Mouse (Mus musculus): ENCODE measurements around the gene Pank3.

Pank3 gene

DNA sequence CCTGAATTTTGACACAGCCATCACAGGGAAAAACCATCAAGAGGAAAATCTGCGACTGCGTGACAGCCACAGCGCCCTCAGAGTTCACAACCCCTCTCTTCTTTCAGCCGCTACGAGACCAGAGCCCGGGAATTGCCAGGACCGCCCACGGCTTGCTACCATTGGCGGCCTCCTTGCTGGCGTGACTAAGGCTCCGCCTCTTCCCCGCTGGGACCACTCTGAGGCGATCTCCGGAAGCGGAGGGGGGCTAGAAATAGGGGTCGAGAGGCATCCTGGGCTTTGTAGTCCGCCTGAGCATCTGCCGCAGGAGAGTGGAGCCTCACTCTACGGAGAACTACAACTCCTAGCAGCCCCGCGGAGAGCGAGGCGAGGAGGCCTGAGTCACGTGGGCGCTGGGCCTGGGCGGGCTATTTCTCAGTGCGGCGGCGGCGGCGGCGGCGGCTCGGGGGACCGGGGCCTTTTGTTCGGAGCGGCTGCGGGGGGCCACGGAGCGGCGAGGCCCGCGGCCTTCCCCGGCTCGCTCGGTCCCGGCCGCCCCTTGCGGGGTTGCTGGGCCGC lies at the start of gene Pank3:
Gene Pank3, plus strand, starts transcription at position 297 of the 558 bp plus-strand sequence.
- peak; percentile 98 for DNase-seq (ENCODE audit: low read depth, low spot score)

DNA sequence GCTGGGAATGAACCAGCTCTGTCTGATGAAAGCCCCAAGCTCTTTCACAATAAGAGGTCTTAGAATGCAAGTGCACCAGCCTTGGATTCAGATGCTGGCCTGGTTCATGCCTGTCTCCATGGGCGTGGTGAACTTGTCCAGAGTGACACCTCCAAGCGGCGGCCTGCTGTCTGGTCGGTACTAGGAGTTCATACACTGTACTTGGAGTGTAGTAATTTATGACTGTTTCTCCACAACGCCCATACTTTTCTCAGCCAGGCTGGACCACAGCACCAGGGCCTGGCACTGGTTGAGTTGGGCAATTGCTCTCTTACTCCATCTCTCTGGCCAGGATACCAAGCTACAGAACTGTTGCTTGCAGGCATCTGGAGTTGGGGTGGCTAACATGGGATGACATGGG lies 45.4 kb upstream of the Pank3 start:
- DNase-seq (ENCODE audit: low read depth, low spot score): no peak

DNA sequence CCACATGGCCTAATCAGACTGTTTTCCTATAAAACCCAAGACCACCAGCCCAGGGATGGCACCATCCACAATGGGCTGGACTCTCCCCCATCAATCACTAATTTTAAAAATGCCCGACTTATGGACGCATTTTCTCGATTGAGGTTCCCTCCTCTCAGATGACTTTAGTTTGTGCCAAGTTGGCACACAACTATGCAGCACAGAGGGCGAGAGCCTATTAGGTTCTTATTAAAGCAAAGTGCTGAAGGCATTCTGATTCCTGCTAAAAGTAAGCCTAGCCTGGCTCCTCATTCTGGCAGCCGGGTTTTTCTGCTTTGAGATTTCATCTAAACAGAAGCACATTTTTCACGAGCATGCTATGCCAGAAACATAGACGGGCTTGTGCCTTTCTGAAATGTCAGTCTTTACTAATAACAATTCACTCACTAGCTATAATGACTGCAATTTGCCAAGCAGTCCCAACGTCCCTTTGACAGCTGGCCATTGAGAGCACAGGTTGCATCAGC lies 42.9 kb upstream of the Pank3 start:
- no peak for DNase-seq (ENCODE audit: low read depth, low spot score)

DNA sequence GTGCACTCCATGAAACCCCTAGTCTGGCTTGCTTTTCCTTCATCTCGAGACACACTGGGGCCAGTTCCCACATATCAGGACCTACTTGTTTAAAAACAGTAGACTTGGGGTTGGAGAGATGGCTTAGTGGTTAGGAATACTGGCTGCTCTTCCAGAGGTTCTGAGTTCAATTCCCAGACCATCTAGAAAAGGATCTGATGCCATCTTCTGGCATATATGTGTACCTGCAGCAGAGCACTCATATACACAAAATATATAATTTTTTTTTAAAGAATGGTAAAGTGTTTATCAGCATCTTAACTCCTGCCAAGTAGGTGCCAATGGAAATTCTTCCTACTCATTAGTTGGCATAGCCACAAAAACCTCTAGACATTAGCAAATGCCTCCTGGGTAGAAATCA lies 41.1 kb upstream of the Pank3 start:
- no peak for DNase-seq (ENCODE audit: low read depth, low spot score)

DNA sequence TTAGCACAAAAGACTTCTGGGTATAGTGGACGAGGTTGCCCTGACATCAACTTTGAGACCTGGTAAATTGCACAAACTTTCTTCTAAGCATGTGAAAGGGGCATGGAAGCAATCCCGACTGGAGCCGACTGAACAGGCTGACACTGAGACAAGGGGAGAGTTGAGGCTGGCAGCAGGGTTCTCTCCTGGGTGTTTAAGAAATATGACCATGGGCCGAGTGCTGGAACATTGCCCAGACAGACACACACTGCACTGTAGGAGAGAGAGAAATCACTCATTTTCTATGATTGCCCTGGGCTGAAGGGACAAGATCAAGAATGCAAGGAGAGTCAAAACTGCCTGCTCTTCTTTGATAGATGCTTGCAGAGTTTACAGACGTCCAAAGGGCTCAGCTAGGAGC lies 40.1 kb upstream of the Pank3 start:
- no peak for DNase-seq (ENCODE audit: low read depth, low spot score)

DNA sequence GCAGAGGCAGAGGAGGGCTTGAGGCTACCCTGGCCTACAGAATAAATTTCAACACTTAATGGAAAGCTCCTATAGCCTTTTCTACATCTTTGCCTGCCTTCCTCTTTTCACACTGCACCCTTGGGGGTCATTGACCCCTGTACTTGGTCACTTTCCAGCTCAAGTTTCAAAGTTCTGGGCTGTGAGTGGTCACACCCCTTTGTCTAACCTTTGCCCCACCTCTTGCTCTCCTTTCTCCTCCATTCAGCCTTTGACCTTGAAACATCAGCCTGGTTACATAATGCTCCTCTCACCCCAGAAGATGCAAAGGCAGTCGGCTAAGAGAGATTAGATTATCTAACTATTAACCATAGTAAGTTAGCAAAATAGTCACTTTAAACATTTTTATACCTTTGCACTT lies 36.9 kb upstream of the Pank3 start:
- DNase-seq (ENCODE audit: low read depth, low spot score): no peak

DNA sequence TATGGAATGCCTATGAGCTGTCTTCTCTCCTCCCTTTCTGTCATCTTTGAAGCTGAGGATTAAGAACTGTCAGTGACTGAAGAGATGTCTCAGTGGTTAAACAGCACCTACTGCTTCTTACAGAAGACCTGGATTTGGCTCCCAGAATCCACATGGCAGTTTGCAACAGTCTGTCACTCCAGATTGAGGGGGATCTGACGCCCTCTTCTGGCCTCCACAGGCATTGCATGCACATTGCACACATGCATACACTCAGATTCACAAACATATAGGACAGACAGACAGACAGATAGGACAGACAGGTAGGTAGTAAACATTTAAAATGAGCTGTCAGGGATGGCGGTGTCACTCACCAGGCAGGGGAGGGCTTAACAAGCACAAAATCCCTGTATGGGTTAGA lies 32.5 kb upstream of the Pank3 start:
- DNase-seq (ENCODE audit: low read depth, low spot score): no peak

DNA sequence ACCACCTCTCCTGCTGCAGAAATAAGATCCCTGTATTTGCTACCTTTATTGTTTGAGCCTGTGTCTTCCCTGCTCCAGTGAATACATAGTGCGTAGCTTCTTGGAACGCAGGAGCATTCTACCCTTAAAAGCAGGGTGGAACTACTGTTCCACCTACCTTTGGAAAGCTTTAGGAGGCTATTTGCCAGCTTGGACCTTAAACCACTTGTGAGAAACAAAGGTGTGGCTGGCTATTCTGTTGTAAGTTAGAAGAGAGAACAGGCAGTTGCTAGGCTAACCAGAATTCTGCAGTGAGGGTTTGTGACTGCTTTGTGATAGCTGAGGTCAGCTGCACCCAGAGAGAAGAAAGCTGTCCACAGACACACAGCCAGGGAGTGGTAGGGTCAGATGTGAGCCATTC lies 32.0 kb upstream of the Pank3 start:
- DNase-seq (ENCODE audit: low read depth, low spot score): no peak

DNA sequence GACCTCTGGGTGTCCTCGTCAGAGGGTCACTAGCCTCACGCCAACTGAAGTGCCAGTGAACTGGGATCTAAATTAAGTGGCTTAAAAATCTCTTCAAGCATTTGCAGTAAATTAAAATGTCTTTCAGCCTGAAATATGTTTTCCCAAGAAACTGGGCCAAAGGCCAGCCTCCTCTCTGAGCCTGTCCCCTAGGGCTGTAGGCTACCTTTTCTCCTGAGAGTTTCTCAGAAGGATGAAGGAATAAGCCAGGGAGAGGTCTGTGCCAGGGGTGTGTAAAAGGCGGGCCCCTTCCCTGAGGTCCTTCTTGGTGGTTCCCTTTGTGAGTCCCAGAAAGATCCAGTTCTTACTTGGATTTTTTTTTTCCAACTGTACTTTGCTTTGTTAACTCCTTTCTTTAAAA lies 31.2 kb upstream of the Pank3 start:
- no peak for DNase-seq (ENCODE audit: low read depth, low spot score)

DNA sequence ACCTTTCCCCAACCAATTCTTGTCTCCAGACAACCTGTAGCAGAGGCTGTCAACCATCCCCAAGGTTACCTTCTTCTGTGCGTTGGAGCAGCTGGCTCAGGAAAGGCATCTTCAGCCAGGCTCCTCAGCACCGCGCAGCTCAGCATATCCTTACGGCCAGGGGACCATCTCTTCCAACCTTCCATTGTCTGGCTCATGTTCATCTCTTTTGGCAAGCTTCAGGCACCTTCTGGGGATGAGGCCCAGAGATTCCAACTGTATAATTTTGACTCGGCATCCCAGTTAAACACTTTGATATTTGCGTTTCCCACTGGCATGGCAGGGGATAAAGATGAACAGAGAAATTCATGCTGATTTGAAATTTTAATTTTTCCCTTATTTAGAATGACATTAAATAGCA lies 25.7 kb upstream of the Pank3 start:
- no peak for DNase-seq (ENCODE audit: low read depth, low spot score)

DNA sequence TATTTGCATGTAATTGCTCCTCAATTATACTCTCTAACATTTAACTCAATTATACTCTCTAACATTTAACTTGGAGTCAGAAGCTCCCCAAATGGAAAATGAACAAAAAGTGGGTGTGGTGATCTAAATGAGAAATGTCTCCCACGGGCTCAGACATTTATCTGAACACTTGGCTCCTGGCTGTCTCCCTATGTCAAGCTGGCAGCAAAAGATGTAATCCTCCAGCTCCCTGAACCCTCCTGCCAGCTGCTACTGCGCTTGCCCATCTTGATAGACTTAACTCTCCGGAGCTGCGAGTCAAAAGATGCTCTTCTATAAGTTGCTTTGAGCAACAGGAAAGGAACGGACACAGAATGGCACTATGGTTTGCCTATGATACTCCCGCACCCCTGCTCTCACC lies 24.7 kb upstream of the Pank3 start:
- DNase-seq (ENCODE audit: low read depth, low spot score): no peak

DNA sequence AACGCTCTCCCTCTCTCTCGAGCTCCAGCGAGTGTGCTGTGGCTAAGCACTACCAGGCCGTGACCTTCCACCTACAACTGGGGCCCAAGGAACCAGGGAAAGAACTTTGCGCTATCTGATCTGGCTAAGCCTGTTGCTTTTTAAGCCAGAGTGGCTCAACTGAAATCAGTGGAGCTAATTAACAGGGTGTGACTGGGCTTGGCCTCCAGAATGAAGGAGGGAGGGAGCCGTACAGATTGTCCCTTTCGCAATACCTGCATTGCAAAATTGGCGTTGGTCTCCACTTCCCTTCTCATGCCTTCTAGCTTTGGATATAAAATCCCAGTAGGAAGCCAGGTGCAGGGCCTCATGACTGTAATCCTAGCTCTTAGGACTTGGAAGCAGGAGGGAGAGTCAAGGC lies 18.7 kb upstream of the Pank3 start:
- no peak for DNase-seq (ENCODE audit: low read depth, low spot score)

DNA sequence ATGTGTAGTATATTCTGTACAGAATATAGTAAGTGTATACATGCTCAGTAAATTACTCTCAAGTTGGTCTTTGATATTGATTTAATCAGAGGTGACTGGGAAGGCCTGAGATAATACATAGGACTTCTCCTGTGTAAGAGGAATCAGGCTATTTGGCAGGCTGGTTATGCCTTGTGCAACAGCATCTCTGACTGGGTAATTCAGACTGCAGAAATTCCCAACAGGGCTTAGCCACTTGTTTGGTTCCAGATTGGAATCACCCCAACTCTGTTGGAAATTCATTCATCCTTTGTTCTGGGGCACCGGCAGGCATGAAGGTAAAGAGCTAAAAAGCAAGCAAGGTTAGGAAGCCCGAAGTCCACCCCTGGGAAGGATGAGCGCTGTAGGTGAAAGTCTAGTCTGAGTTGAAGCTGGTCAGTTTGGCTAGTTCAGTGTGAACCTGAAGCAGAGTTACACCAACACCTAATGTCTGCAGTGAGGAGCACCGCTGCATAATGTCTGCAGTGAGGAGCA lies 14.3 kb upstream of the Pank3 start:
- DNase-seq (ENCODE audit: low read depth, low spot score): no peak

DNA sequence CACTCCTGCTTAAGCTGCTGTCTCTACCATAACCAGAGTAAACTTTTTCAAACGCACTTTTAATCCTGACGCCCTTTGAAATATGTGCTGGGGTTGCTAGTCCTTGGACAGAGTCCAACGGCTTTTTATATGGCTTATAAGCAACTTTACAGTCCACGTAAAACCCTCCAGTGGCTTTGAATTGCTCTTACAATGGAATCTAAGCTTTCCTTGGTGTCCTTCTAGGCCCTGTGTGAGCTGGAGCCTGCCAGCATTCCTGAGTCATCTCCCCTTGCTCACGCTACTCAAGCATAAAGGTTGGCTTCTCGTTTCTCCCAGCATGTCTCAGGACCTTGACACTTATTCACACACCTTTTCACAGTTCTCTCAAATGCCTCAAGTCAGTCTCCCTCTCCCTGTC lies 13.7 kb upstream of the Pank3 start:
- DNase-seq (ENCODE audit: low read depth, low spot score): no peak

DNA sequence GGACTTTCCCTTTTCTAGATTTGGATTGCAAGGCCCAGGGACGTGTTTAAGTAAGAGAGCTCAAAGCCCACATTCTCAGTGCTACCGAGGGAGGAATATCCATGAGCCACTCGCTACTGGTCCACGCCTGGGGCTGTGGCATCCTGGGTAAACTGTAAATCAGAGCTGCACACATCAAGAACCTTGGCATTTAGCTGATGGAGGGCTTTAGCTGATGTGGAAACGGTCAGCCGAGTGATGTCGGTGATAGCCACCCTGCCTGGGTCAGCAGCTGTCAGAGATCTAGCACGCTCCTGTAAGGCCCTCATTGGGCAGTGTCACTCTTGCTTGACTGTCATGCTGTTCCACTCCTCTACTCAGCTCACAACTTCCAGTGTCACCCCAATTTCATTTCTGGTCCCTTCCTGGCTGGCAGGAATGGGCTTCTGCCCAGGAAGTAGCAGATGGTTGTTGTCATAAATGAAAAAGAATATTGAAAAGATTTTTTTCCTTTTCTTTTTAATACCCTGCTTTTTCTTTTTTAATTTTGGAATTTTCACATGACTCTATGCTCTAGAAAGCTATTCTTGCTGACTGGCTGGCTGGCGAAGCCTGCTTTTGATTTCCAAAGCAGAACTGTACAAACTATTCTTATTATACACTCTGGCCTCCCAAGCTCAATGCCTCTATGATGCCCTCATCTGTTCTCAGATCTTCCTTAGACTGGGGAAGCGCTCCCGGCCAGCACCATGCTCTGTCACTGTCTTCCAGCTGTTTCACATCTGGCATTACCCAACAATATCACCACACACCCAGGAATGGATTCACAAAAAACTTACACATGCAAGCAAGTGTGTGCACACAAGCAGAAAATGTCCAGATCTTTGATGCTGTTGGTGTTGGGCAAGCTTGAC lies 12.6 kb upstream of the Pank3 start:
- no peak for DNase-seq (ENCODE audit: low read depth, low spot score)

DNA sequence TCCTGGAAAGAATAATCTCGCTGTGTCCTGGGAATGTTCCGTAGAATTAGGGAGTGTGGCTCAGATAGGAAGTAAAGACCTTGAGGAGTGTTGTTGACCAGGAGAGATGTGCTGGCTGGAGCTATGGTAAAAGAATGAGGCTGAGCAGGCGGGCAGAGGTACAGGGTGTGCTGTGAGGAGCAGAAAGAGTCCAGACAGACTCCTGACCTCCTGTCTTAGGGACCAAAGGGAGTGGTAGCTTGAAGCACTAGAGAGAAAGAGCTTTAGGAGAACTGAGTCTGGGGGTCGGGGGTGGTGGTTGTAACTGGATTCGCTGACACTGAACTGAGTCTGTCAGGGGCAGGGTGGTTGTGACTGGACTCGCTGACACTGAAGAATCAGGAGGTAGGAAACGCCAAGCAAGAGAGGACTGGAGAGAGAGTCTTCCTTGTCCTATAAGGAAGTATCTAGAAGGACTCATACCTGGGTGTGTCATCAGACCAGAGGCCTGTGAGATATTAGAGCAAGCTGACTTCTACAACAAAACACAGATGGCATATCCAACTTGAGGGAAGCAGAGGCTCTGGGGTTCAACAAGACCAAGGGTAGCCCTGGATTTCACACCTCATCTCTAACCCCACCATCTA lies 9.2 kb upstream of the Pank3 start:
- DNase-seq (ENCODE audit: low read depth, low spot score): no peak

DNA sequence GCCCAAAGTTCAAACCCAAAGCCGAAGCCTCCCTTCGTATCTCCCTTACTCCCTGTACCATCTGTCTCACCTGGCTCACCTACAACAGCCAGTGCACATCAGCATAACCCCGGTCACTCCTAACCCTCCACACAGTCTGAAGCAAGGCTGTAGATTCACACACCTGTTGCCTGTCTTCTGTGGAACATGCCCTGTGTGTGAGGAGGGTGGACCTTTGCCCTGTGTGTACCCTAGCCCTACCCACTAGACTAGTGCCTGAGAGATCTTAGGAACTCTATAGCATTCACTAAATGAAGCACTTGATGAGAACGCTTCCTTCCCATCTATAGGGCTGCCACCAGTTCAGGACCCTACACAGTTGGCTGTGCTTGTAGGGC lies 8.7 kb upstream of the Pank3 start:
- no peak for DNase-seq (ENCODE audit: low read depth, low spot score)

DNA sequence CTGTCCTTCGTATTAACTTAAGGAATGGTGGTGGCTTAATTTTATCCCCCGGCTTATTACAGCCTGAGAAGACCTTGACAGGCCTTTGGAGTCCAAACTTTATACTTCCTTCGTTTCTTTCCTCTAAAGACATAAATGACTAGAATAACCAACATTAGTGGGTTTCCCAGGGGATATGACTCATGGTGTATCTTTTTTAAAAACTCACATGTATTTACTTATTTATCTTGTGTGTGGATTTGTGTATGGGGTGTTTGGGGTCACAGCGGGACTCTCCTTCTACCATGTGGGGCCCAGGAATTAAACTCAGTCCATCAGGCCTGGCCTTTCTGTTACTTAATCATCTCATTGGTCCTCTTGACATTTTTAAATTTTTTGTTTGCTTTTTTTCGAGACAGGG lies 2.4 kb upstream of the Pank3 start:
- no peak for DNase-seq (ENCODE audit: low read depth, low spot score)

DNA sequence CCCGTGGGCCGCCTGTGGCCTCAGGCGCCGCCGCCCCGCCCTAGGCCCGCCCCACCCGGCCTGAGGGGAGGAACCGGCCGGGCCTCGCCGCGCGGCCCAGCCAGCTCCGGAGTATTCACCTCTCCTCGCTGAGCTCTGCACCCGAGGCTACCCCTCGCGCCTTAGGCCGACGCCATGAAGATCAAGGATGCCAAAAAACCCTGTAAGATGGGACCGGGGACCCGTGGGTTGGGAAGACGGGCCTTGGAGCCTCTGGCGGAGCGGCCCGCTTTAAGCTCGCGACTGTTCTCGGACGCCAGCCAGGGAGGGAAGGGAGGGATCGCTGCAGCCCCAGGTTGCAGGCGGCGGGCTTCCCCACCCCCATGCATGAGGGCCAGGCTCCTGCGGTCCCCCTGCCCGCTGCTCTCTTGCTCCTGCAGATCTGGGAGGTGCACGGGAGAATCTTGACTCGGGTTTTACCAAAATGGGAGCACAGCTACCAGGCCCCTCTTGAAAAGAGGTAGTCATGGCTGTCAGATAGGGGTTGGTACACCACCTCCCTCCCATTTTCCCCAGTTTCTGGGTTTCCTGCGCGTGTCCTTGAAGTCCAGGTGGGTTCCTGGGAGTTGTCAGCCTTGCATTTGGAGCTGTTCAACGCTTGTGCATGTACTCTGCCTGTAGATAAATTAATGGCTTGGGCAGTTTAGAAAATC lies 608 bp downstream of the Pank3 start:
- peak; percentile 83 for DNase-seq (ENCODE audit: low read depth, low spot score)

DNA sequence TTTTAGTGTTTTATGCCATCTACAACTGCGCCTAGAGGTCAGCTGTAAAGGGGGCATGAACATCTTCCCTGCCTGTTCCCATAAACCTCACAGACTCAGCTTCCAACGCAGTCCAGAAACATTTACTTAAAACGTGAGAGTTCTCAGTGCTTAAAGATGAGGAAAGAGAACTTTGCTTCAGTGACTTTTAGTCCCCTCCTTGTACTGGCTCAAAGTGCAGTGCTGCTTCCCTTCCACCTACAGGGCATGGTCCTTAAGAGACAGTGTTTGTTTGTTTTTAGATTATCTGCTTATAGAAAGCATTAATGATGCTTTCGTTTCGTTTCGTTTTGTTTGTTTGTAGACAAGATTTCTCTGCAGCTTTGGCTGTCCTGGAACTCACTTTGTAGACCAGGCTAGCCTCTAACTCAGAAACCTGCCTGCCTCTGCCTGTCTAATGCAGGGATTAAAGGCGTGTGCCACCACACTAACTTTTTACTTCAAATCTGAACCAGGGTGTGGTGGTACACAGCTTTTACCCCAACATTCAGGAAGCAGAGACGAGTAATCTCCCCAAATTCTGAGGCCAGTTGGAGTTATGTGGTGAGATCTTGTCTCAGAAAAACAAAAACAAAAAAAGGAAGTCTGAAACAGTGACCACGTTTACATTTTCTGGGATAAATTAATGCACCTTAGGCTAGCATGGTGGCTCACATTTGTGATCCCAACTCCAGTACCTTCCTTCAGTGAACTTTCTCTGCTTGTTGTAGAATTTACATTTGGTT lies 1.6 kb downstream of the Pank3 start:
- DNase-seq (ENCODE audit: low read depth, low spot score): no peak

DNA sequence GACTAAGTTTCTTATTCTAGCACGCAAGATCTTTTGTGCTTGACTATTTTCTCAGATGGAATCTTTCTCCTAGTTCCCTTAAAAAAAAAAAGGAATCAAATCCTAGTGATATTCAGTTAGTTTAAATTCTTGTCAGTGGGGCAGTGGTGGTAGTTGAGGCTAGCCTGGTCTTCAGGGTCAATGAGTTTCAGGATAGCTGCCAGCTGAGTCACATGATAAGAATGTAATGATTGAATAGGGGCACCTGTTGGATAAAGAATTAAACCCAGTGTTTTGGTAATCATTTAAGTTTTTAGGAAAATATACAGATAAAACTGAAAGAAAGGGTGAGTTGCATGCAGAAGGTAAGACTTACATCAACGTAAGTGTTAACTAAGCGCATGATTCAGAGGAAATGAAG lies 6.3 kb downstream of the Pank3 start:
- no peak for DNase-seq (ENCODE audit: low read depth, low spot score)

Measured in CD4-positive helper T cell, adult 2 months (primary cell).